Mouse (Mus musculus) C2C12 (cell line): Measurements from ENCODE around the gene Spata17. TPM values are rescaled to one million over a fixed set of nuclear protein-coding genes. Genes with fewer than 3 reads are reported as not detected.

Experiments
- H3K27me3 ChIP-seq: one replicate; pipeline ENCODE4 v1.6.1; 2011; ENCODE audit not compliant: control insufficient read depth, insufficient read depth, insufficient read length
- H3K36me3 ChIP-seq: one replicate; pipeline ENCODE4 v1.6.1; 2011; ENCODE audit not compliant: control insufficient read depth, insufficient read depth
- H3K4me3 ChIP-seq: one replicate; pipeline ENCODE4 v1.5.1; 2011; ENCODE audit warnings: mild to moderate bottlenecking, control low read depth; ENCODE audit not compliant: poor library complexity, insufficient read depth, severe bottlenecking
- H3K79me2 ChIP-seq: one replicate; pipeline ENCODE4 v1.6.1; 2011; ENCODE audit not compliant: control insufficient read depth, insufficient read depth
- H3K79me3 ChIP-seq: one replicate; pipeline ENCODE4 v1.6.1; 2011; ENCODE audit warnings: low read depth, control low read depth
- H3ac ChIP-seq: one replicate; pipeline ENCODE3; 2011; ENCODE audit warnings: low read depth; ENCODE audit not compliant: control insufficient read depth, insufficient read length
- CEBPB ChIP-seq: IDR thresholded peaks from one replicate; pipeline ENCODE4 v1.6.1; 2011; ENCODE audit warnings: low read depth, mild to moderate bottlenecking, control low read depth, moderate library complexity
- CTCF ChIP-seq: IDR thresholded peaks from one replicate; pipeline ENCODE4 v1.5.1; 2011; ENCODE audit not compliant: control insufficient read depth, insufficient read depth, insufficient read length
- FOSL1 ChIP-seq: IDR thresholded peaks from one replicate; pipeline ENCODE4 v1.8.0; 2011; ENCODE audit warnings: mild to moderate bottlenecking, low read length; ENCODE audit not compliant: poor library complexity, insufficient read depth, severe bottlenecking
- MAX ChIP-seq: IDR thresholded peaks from one replicate; pipeline ENCODE4 v1.6.1; 2011; ENCODE audit warnings: mild to moderate bottlenecking, control low read depth
- MYOD1 ChIP-seq: IDR thresholded peaks from one replicate; pipeline ENCODE4 v1.6.1; 2011; ENCODE audit warnings: low read depth; ENCODE audit not compliant: control insufficient read depth, insufficient read length
- MYOG ChIP-seq: IDR thresholded peaks from one replicate; pipeline ENCODE4 v1.6.1; 2011; ENCODE audit not compliant: control insufficient read depth, insufficient read length; ENCODE audit errors: extremely low read depth
- USF1 ChIP-seq: IDR thresholded peaks from one replicate; pipeline ENCODE4 v1.6.1; 2011; ENCODE audit warnings: low read depth, mild to moderate bottlenecking, control low read depth, moderate library complexity
- polyA plus RNA-seq: library from polyadenylated mRNA; unstranded; fragments of >200 nt; fragmentation: generic; extraction: Trizol; gene quantifications from one replicate; pipeline ENCODE4 v1.2.1, GENCODE M21; 2012; ENCODE audit warnings: missing spikeins

The Spata17 gene
- polyA plus RNA-seq, 1 experiment: 0.08 TPM

- no peaks in the 10 kb centered on the region for H3K79me2 ChIP-seq
- H3ac ChIP-seq: no peak overlapping the region
- H3K27me3 ChIP-seq: no peaks in the 10 kb centered on the region
- H3K36me3 ChIP-seq: no peaks in the 10 kb centered on the region
- no peak overlapping the region for H3K4me3 ChIP-seq
- H3K79me3 ChIP-seq: no peaks in the 10 kb centered on the region
- TF ChIP-seq MAX: no peak
- TF ChIP-seq MYOD1: no peak
- no peak for TF ChIP-seq MYOG
- TF ChIP-seq CEBPB: no peak
- TF ChIP-seq USF1: no peak
- no peak for TF ChIP-seq FOSL1
- TF ChIP-seq CTCF: no peak
Observed at GRCm38 (mm10) chr1:187169646-187170045, 45.6 kb downstream of the Spata17 start.

GRCm38 (mm10) chr1:187163571-187163970 lies 51.7 kb downstream of the Spata17 start:
- no peak overlapping the region for H3ac ChIP-seq
- H3K4me3 ChIP-seq: no peak overlapping the region
- no peaks in the 10 kb centered on the region for H3K79me2 ChIP-seq
- no peaks in the 10 kb centered on the region for H3K27me3 ChIP-seq
- TF ChIP-seq FOSL1: no peak
- no peak for TF ChIP-seq USF1
- no peak for TF ChIP-seq CTCF
- no peak for TF ChIP-seq MYOD1
- no peak for TF ChIP-seq CEBPB
- no peak for TF ChIP-seq MYOG
- TF ChIP-seq MAX: no peak
- H3K36me3 ChIP-seq: no peaks in the 10 kb centered on the region
- H3K79me3 ChIP-seq: no peaks in the 10 kb centered on the region

- Histone ChIP-seq H3K79me2 (no peaks in the 10 kb centered on the region), H3K79me3 (no peaks in the 10 kb centered on the region), H3K36me3 (no peaks in the 10 kb centered on the region), H3K27me3 (no peaks in the 10 kb centered on the region), H3ac (no peak overlapping the region), H3K4me3 (no peak overlapping the region)
- TF ChIP-seq MAX: no peak
- no peak for TF ChIP-seq CEBPB
- no peak for TF ChIP-seq USF1
- no peak for TF ChIP-seq CTCF
- TF ChIP-seq MYOG: no peak
- no peak for TF ChIP-seq FOSL1
Observed at GRCm38 (mm10) chr1:187155658-187156057, 59.6 kb downstream of the Spata17 start.

- Histone ChIP-seq H3K79me3 (no peaks in the 10 kb centered on the region), H3K36me3 (no peaks in the 10 kb centered on the region), H3ac (no peak overlapping the region), H3K79me2 (no peaks in the 10 kb centered on the region), H3K4me3 (no peak overlapping the region), H3K27me3 (no peaks in the 10 kb centered on the region)
- no peak for TF ChIP-seq CEBPB
- TF ChIP-seq CTCF: no peak
- TF ChIP-seq MAX: no peak
- no peak for TF ChIP-seq MYOD1
- TF ChIP-seq USF1: no peak
- TF ChIP-seq FOSL1: no peak
- TF ChIP-seq MYOG: no peak
Observed at GRCm38 (mm10) chr1:187153681-187154080, 61.6 kb downstream of the Spata17 start.

- TF ChIP-seq MAX: no peak
- no peak for TF ChIP-seq MYOD1
- no peak for TF ChIP-seq USF1
- TF ChIP-seq CTCF: no peak
- no peak for TF ChIP-seq CEBPB
- no peak for TF ChIP-seq MYOG
- Histone ChIP-seq H3K79me3 (no peaks in the 10 kb centered on the region), H3ac (no peak overlapping the region), H3K79me2 (no peaks in the 10 kb centered on the region), H3K4me3 (no peak overlapping the region), H3K27me3 (no peaks in the 10 kb centered on the region), H3K36me3 (no peaks in the 10 kb centered on the region)
Observed at GRCm38 (mm10) chr1:187152571-187152970, 62.7 kb downstream of the Spata17 start.

- Histone ChIP-seq H3K79me2 (no peaks in the 10 kb centered on the region), H3ac (no peak overlapping the region)
Observed at GRCm38 (mm10) chr1:187142984-187143383, 72.3 kb downstream of the Spata17 start.

More at GRCm38 (mm10) chr1:187142984-187143383, 72.3 kb downstream of the Spata17 start:
- Histone ChIP-seq H3K4me3 (no peak overlapping the region), H3K27me3 (no peaks in the 10 kb centered on the region), H3K36me3 (no peaks in the 10 kb centered on the region), H3K79me3 (no peaks in the 10 kb centered on the region)
- no peak for TF ChIP-seq MAX
- TF ChIP-seq MYOG: no peak
- no peak for TF ChIP-seq CEBPB
- no peak for TF ChIP-seq CTCF
- TF ChIP-seq MYOD1: no peak
- TF ChIP-seq FOSL1: no peak
- TF ChIP-seq USF1: no peak
